Mouse (Mus musculus) brain, embryonic 14.5 days (tissue): Measurements from ENCODE around the gene Dcun1d3.

ENCODE experiments used
- CTCF ChIP-seq: fragments of 200-500 bp; IDR thresholded peaks from 2 replicates; pipeline ENCODE4 v1.5.1; 2012; ENCODE audit warnings: inconsistent platforms, mild to moderate bottlenecking, moderate library complexity, borderline replicate concordance; ENCODE audit not compliant: insufficient read depth, insufficient read length; ENCODE audit errors: extremely low read depth
- POLR2A ChIP-seq: fragments of 200-500 bp; IDR thresholded peaks from 2 replicates; pipeline ENCODE4 v1.6.1; 2012; ENCODE audit warnings: mild to moderate bottlenecking, inconsistent platforms, borderline replicate concordance; ENCODE audit not compliant: poor library complexity, insufficient read depth, insufficient read length, severe bottlenecking; ENCODE audit errors: extremely low read depth

DNA sequence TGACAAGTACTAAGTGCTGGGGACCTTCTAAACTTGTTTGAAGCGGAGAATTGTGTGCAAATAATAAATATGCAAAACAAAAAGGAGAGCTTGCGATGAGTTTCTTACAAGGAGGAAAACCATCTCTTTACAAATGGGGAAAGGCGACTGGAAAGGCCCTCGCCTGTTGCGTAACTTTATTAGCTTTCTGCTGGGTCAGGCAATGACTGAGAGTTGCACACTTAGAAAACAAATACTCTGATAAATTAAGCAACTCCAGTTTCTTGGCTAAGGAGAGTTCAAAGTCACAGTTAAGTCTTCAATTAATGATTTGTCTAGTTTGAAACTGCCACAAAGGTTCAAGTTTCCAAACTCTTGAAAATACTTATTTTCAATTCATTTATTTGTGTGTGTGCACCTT, 15.8 kb downstream of the Dcun1d3 start:
- TF ChIP-seq CTCF: no peak
- no peak for TF ChIP-seq POLR2A
